Mouse (Mus musculus) adrenal gland, postnatal 14 days (tissue): ENCODE results near the gene Dst. TPM values are rescaled to one million over a fixed set of nuclear protein-coding genes. Genes with fewer than 3 reads are reported as not detected.
"Not testable (repeated sequence)": the region's sequence is repeated elsewhere in the genome, so short reads cannot be mapped to it uniquely, and the experiment has no call there.

Experiments used
- DNase-seq: peaks from one replicate; pipeline ENCODE4 v3.0.0; 2021; ENCODE audit warnings: mixed read lengths
- total RNA-seq: library from RNA; stranded (reverse); gene quantifications from 2 replicates; pipeline ENCODE4 v1.2.3, GENCODE M21; 2021

Dst gene
- total RNA-seq, 1 experiment from 2014 or later = 125 TPM

DNA sequence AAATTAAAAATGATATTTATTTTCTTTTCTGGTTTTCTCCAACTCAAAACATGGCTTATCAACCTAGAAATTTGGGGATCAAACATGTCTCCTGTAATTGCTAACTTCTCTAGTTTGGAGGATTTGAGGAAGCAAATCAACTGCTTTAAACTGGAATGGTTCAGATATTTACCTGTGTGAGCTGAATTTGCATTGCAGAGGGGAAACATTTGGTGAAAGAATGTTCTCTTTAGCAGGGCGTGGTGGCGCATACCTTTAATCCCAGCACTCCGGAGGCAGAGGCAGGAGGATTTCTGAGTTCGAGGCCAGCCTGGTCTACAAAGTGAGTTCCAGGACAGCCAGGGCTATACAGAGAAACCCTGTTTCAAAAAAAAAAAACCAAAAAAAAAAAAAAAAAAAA, 158.4 kb downstream of the Dst start:
- not testable (repeated sequence) for DNase-seq

DNA sequence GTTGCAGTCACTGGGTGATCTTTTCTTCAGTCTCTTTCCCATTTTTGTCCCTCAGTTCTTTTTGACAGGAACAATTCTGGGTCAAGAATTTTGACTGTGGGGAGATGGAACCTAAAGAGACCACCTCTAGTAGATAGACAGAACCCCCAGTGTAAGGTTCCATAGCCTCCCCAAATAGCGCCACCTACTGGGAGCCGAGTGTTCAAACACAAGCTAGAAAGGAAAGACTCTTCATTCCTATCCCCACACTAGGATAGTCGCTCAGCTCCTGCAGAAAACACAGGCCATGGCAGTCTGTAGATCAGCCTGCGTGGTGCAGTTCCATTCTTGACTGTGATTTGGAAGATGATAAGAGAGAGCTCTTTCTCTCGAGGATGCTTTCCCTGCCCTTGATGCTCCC, 160.3 kb downstream of the Dst start:
- peak; percentile 49 for DNase-seq

DNA sequence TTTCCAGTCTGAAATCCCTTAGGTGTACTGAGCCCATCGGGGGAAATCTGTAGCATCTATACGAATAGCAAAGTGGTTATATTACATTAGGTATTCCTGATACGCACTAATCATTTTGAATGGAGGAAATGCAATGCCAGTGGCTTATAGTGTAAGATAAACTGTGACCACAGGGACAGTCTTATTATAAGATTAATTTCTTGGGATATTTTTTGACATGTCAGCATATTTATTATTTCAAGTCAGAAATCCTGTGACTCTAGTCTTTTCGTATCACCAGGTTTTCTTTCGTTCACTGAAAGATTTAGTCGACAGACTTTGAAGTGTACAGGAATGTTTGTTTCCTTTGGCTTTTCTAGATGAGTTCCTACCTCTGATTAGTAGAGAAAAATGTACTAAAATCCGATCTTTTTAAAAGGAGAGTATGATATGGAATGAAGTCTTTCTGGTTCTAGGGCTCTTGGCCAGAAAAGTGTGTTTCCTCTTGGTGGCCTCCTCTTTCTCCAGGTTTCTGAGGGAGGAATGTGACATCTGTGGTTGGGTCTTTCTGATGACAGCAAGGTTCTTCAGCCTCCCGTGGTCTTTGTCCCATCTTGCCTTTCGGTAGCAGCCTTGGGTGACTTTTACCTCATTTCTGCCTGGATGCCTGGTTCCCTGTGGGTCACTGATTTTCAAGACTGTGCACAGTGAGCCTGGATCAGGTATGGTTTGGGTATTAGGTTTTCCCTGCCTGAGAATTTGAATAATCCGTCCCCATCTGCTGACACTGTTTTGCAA, 161.7 kb downstream of the Dst start:
- no peak for DNase-seq

DNA sequence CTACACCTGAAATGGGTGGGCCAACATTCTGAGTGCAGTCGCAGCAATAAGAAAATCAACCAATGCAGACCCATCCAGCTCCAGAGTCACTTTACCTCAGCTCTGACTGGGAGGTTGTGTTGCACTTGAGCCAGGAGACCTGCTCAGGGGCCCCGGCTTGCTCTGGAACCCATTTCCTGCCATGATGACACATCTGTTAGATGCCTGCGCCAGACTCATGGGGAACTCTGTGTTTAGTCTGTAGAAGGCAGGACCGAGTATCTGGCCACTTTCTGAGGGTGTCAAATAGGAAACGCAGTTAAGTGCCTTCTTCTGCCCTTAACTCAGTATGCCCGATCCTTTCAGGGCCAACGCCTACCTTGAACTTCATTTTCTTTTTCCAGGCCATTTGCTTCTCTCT, 162.4 kb downstream of the Dst start:
- DNase-seq = no peak

DNA sequence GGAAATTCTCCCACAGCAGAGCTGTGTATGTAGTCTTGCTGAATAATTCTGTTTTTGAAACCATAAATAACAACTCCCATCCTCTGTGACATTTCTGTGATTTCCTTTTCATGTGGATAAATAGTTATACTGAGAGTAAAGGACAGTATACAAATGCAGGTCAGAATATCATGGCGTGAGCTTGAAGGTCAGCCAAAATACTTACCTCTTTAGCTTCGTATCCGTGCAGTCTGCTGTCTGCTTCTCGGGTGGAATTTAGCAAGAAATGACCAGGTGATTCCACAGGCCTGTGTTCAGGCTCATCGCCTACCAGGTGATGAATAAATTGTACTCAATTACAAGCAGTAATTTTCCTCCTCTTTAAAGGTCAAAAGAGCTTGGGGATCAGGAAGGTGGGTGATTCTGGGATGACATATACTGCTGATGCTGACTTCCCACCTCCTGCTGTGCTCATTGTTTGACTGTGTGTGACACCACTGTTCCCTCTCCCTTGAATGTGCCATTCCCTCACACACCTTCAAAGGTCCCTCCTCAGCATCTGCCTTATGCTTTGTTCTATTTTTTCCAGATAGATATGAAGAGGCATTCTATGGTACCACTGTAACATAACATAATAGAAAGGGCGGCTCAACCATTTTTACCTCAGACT, 163.1 kb downstream of the Dst start:
- no peak for DNase-seq

DNA sequence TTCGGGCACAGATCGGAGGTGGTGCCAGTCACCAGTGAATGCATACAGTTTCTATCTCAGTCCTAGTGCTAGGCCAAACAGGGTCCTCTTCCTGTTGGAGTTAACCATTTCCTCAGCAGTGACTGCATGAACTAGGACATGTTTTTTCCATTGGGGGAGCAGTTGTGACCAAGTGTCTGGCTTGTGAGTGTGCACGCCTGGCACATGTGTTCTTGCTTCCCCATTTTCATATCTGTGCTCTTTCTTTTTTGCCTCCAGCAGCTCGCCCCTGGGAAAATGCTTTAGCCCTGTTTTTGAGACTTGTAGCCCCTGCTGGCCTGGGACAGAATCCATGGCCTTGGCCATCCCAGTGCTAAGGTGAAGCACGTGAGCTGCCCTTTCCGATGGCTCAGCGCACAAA, 164.2 kb downstream of the Dst start:
- DNase-seq = no peak

DNA sequence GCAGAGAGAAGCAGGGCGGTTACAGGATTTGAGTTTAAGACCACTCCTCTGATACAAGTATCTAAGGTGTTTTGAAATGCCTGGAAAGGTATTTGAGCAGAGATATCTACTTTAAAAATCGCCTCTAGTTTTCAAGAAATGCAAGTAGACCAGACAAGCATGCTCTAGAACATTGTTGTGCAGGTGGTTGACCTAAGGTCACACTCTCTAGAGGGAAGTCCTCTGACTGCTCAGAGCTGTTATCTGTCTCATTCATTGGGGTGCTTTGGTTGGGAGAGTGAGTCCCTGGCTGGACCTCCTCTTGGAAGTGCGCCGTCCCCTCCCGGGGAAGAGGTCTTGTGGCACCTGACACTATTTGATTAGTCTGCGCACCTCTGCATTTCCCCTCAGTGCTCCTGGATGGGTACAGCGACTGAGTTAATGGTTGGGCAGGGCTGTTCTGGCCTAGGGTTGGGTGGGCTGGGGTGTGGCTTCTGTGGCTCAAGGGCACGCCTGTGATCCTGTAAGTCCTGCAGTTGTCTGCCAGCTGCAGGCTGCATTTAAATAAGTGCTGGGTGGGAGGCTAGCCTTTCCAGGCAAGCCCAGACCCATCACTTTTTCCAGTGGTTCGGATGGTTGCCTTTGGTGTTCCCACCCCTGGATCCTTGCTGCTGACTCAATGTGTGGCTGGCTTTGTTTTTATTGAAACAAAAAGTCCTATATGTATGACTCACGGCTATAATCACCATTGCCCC, 165.6 kb downstream of the Dst start:
- DNase-seq = no peak

DNA sequence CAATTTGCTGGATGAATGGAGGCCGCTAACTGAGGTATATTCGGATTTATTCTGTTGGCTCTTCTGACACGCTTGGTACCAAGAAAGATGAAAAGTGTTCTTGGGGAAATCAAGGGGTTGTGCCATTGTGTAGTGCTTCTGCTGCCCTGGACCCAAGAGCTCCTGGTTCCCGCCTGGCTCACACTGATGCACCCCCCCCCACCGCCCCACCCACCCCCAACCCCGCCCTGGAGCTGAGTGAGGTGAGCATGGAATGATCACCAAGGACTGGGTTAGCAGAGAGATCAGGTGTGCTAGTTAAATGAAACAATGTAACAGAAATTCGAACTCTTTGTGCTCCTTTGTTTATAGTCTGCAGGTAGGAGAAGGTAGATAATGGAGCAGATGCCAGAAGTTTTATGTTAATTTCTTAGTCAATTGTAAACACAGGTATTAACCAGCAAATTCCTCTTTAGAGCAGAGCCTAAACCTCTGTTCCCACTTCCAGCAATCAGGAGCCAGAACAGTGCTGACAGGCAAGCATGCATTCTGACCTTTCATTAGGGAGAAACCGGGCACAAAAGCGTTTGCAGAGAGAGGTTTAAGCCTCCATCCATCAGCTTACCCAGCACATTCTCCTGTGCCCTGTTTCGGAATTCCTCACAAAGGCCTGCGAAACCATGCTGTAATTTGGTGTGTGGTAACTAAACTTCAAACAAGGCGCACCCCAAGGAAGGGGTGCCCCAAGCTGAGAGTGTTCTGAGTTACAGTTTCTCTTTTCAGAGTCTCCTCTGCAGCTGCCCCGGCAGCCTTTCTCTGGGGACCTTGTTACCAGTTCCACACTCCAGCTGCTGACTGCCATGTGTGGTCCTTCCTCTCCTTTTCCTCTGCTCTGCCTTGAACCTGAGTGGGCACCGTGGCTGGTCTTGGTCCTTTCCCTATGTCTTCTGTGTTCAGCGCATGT, 166.5 kb downstream of the Dst start:
- DNase-seq = no peak

DNA sequence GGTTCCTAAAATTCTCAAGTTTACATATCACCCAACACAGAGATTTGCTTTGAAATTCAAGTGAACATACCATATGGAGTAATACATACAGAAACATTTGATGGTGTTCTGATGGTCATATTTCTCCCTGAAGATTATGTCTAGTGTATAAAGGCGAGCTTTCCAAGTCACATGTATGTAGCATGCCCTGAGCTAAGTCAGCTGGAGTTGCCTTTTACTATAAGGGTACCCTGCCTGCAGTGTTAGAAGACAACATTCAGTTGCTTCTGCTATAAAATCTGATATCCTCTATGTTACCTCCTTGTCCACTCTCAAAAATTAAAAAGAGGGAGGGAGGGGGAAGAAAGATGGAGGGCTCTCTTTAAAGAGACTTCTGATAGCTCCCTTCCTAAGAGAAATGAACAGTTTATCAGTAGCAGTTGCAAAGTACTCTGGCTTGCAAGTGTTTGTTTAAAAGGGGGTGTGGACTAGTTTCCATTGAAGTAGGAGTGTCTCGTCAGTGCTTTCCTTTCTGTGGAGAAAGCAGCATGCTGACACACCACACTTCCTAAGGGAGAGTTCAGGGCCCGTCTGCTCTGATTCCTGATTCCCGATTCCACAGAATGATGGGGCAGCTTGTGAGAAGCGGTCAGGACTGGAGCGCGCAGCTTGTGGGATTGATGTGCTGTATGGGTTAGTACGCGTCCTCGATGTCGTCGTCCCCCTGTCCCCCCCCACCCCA, 168.8 kb downstream of the Dst start:
- no peak for DNase-seq

DNA sequence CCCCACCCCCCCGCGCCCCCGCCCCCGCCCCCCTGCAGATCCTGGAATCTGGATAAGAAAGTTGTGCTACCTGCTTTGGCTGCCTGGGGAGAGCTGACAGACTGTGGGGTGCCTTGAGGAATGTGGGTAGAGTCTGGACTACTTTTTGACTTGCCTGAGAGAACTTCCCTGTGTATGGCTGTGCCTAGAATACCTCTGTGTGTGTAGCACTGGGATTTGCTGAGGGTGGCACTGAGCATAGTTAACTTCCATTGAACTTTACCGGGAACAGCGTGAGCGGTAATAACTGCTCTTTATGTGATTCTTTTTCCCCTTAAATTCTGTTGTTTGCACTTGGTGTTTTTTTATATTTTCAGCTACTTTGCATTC, 169.4 kb downstream of the Dst start:
- DNase-seq = no peak

DNA sequence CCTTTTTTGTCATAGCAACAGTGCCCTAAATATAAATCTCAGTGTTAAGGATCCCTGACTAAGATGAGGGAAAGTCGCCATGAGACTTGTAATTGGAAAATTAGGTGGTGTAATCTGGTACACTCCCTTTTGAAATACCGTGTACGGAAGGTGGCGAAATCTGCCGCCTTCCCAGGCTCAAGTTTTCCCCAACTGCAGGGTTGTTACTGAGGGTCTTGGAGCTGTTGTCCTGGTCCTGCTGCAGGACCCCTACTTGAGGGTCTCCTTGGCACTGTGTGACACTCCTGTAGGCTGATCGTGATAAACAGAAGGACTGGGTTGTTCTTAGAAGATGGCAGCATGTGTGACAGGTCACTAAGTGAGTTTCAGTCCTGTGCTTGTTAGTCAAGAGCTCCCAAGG, 169.9 kb downstream of the Dst start:
- no peak for DNase-seq

DNA sequence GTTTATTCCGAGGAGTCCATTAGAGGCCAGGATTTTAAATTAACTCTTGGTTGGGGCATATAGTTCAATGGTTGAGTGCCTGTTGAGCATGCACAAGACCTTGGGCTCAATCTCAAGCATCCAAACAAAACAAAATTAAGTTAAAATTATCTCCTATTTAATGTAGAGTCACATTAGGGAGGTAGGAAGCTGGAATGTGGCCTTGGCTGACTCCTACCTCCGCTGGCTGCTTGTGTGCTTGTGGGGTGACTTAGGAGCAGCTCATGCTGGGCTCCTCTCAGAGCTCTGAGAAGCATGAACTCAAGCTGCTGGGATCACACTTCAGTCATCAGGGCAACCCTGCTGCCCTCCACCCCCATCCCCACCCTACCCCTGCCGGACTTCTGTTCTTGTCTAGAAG, 181.0 kb downstream of the Dst start:
- no peak for DNase-seq

DNA sequence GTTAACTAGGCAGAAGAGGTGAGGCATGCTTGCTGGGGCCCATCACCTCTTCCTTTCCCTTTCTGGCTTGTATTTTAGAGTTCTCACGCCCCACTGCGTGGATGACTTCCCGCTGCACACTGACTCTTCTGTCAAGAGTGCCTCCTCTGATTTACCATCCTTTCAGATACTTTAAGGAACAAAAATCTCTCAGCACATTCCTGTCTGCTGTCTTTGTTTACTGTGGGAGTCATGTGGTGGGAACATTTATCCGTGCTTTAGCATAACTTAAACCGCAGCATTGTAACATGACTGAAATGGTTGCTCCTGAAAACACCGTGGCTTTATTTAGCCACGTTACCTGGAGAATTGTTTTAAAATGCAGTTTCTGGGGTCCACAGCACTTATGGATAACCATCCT, 182.7 kb downstream of the Dst start:
- no peak for DNase-seq

DNA sequence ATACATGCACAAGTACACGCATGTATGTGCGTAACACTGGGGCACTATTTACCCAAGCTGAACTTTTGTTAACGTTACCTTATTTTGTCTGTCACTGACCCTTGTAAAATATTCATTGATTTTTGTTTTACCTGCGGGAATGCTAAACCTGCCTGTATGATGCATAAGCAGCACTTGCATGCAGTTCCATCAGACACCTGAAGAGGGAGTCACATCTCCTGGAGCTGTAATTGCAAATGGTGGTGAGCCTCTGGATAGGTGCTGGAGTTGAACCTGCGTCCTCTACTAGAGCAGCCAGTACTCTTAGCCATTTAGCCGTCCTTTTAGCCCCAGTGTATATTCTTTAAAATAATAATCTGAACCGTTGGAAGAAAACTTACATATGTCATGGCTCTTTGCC, 185.6 kb downstream of the Dst start:
- DNase-seq = no peak

DNA sequence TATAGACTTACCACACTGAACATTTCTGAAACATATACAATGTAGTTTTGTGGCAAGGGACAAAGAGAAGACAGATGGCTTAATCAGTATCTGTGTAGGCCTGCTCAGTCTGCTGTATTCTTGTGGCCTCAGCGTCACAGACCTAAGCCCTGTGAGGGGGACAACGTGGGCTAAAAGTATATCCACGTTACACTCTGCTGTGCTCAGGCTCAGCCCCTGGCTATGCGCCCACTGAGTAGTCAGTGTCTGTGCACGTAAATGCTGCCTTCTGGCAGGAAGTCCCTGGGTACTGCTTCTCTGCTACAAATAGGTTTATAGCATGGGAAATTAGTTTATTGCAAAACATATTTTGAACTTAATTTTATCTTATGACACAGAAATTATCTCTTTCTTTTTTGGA, 186.3 kb downstream of the Dst start:
- no peak for DNase-seq

DNA sequence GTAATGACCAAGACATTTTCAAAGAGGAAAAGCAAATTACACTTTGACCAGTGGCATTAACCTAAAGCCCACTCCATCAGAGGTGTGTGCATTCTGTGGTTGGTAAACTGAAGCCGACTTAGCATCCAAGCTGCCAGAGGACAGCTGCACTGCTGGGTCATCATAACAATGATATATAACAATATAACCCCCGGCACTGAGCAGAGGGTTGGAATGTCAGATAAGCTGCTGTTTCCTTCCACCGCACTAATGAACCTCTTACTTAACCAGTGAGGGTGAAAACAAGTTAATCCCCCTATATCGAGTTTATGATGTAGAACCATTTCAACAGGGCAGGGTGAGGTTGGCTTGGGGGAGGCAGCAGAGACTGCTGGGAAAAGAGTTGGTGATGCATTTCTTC, 187.1 kb downstream of the Dst start:
- no peak for DNase-seq

DNA sequence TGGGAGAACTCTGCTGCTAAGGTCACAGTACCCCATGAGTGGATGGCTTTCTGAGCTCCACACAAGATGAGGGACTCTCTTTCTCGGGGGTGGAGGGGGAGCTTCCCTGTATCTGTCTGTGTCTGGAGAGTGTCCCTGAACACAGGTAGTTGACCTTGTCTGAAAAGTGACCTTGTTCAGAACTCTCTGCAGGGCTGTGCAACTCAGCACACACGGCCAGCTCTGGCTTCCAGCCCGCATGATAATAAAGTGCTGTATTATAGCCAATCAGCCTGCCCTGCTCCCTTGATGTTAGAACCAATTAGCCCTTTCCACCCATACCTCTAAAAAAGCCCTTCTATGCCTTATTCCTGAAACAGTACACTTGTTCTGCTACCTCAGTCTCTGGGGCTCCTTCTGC, 188.9 kb downstream of the Dst start:
- peak; percentile 62 for DNase-seq

DNA sequence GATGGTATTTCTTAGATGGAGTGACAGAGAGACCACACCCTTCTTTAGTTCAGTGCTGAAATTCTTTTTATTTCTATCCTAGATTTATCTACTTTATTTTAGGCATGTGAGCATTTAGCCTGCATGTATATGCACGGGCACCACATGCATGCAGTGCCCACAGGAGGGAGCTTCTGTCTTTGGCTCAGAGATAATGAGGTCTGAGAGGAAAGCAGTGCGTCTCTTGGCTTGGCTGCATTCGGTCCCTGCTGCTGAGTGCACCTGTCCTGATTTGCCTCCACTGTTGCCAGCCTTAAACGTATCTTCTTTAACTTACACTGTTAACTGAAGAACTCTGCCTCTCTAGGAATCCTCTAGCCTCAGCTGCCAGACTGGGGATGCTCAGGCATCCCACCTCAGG, 189.6 kb downstream of the Dst start:
- peak; percentile 24 for DNase-seq

DNA sequence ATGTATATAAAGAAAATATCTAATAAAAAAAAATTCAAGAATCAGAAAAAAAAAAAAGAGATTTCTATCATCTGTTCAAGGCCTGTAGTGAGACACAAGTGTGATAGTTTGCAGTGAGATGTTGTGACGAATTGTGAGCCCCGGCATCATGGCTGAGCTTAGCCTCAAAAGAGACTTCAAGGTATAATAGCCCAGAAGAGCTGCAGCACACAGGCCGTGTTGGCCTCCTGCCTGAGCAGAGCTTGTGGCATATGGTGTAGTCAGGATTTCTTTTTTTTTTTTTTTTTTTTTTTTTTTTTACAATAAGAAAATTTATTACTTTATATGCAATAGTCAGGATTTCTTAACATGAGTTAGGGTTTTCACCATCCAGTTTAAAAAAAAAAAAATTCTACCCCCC, 191.4 kb downstream of the Dst start:
- no peak for DNase-seq

DNA sequence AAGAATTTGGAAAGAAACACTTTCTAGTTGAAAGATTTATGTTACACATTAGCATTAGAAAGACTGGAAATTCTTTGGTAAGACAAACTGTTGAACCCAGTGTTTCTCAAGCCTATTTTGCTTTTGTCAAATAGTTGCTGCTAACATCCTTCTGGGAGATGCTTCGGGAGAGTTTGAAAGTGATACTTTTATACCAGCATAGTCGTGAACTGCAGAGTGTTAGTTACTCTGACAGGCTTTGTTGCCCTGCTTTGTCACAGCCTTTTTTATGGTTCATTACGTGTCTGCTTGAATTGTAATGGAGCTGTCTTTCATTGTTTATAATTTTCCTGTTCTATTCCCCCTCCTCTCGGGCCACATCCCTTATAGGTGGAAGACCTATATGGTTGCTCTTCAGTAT, 192.4 kb downstream of the Dst start:
- no peak for DNase-seq

DNA sequence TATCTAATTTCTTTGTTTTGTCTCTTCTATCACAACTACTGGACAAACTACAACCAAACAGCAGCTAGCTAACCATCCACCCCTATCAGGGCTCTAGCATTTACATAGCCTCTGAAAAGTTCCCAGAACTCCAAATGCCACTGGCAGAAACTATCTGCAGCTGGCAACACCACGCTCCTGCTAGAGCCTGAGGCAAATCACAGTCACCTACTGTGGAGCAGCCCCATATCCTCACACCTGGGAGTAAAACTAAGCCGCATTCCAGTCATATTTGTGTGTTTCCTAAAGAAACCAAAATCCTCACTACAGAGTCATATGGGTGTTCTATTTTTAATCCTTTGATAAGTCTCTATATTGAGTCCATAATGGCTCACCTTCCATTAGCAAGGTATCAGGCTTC, 194.6 kb downstream of the Dst start:
- no peak for DNase-seq

DNA sequence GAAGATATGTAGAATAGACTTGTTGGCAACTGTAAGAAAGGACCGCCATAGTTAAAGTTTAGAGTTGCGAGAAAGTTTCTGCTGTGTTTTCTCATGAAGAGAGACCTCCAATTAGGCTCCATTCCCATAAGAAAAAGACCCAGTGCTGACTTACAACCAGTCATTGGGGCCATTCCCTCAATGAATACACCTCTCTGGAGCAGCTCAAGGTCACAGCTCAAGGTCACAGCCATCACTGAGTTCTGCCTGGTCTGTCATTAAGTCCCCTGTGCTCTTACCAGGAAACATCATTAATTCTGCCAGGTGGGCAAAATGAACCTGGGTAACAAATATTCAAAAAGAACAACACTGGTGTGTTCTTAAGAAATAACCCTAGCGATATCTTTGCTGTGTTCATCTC, 195.2 kb downstream of the Dst start:
- peak; percentile 39 for DNase-seq
